Mouse (Mus musculus): ENCODE data around the gene Trarg1. TPM values are rescaled to one million over a fixed set of nuclear protein-coding genes. Genes with fewer than 3 reads are reported as not detected.

The Trarg1 gene
- polyA plus RNA-seq, 1 experiment from 2014 or later, result 0.08 TPM

GRCm38 (mm10) chr11:76674199-76674598 is 5.4 kb upstream of the Trarg1 start:
- ATAC-seq (ENCODE audit: insufficient number of reproducible peaks, insufficient read depth, low FRiP score, low read depth), result no peak
- H3K36me3 ChIP-seq (ENCODE audit: control insufficient read depth, insufficient read depth, low read length), result no peaks in the 10 kb centered on the region
- no peaks in the 10 kb centered on the region for H3K9me3 ChIP-seq (ENCODE audit: control insufficient read depth, low read length)
- no peak overlapping the region for H3K9ac ChIP-seq (ENCODE audit: low read length)
- H3K4me1 ChIP-seq (ENCODE audit: control insufficient read depth in 2 of 2, insufficient read depth in 2 of 2, low read length in 2 of 2), result peaks cover 0 to 8% of the 10 kb centered on the region in 2 experiments; a peak in 1 of 4 replicates
- H3K27me3 ChIP-seq (ENCODE audit: control insufficient read depth, insufficient read depth, low read length), result peaks cover 79% of the 10 kb centered on the region
- H3K4me3 ChIP-seq (ENCODE audit: control insufficient read depth in 1 of 2, insufficient read depth in 1 of 2, low read depth in 1 of 2, low read length in 2 of 2), result no peak overlapping the region
- no peak overlapping the region for H3K4me2 ChIP-seq (ENCODE audit: low read length)
- whole genome bisulfite sequencing, result 46% methylated on average over 8 of the region's 8 CpGs
- H3K27ac ChIP-seq (replicated peaks in 1 of 2; ENCODE audit: control insufficient read depth in 1 of 2, insufficient read depth in 1 of 2, low read depth in 2 of 2, low read length in 2 of 2), result no peak overlapping the region

GRCm38 (mm10) chr11:76674704-76675103 is 4.9 kb upstream of the Trarg1 start:
- WGBS, result 32% methylated on average over 4 of the region's 4 CpGs

GRCm38 (mm10) chr11:76685604-76686003 is 6.0 kb downstream of the Trarg1 start:
- no peak overlapping the region for H3K4me2 ChIP-seq (ENCODE audit: low read length)
- H3K9me3 ChIP-seq (ENCODE audit: control insufficient read depth, low read length), result no peaks in the 10 kb centered on the region
- no peak for ATAC-seq (ENCODE audit: insufficient number of reproducible peaks, insufficient read depth, low FRiP score, low read depth)
- no peak overlapping the region for H3K27ac ChIP-seq (replicated peaks in 1 of 2; ENCODE audit: control insufficient read depth in 1 of 2, insufficient read depth in 1 of 2, low read depth in 2 of 2, low read length in 2 of 2)
- no peak overlapping the region for H3K4me3 ChIP-seq (ENCODE audit: control insufficient read depth in 1 of 2, insufficient read depth in 1 of 2, low read depth in 1 of 2, low read length in 2 of 2)
- no peaks in the 10 kb centered on the region for H3K4me1 ChIP-seq (ENCODE audit: control insufficient read depth in 2 of 2, insufficient read depth in 2 of 2, low read length in 2 of 2)
- no peaks in the 10 kb centered on the region for H3K36me3 ChIP-seq (ENCODE audit: control insufficient read depth, insufficient read depth, low read length)
- no peak overlapping the region for H3K9ac ChIP-seq (ENCODE audit: low read length)
- WGBS, result 66% methylated on average over 2 of the region's 2 CpGs
- H3K27me3 ChIP-seq (ENCODE audit: control insufficient read depth, insufficient read depth, low read length), result peaks cover 8% of the 10 kb centered on the region; the same call in 1 of the 2 replicates

More at GRCm38 (mm10) chr11:76674704-76675103, 4.9 kb upstream of the Trarg1 start:
- ATAC-seq (ENCODE audit: insufficient number of reproducible peaks, insufficient read depth, low FRiP score, low read depth), result no peak
- H3K9me3 ChIP-seq (ENCODE audit: control insufficient read depth, low read length), result no peaks in the 10 kb centered on the region
- no peak overlapping the region for H3K9ac ChIP-seq (ENCODE audit: low read length)
- H3K27ac ChIP-seq (replicated peaks in 1 of 2; ENCODE audit: control insufficient read depth in 1 of 2, insufficient read depth in 1 of 2, low read depth in 2 of 2, low read length in 2 of 2), result no peak overlapping the region
- no peak overlapping the region for H3K4me3 ChIP-seq (ENCODE audit: control insufficient read depth in 1 of 2, insufficient read depth in 1 of 2, low read depth in 1 of 2, low read length in 2 of 2)
- H3K36me3 ChIP-seq (ENCODE audit: control insufficient read depth, insufficient read depth, low read length), result no peaks in the 10 kb centered on the region
- no peak overlapping the region for H3K4me2 ChIP-seq (ENCODE audit: low read length)
- H3K4me1 ChIP-seq (ENCODE audit: control insufficient read depth in 2 of 2, insufficient read depth in 2 of 2, low read length in 2 of 2), result peaks cover 0 to 8% of the 10 kb centered on the region in 2 experiments; a peak in 1 of 4 replicates
- peaks cover 74% of the 10 kb centered on the region for H3K27me3 ChIP-seq (ENCODE audit: control insufficient read depth, insufficient read depth, low read length)

- H3K9ac ChIP-seq (ENCODE audit: low read length), result no peak overlapping the region
- no peak overlapping the region for H3K4me2 ChIP-seq (ENCODE audit: low read length)
- H3K4me3 ChIP-seq (ENCODE audit: control insufficient read depth in 1 of 2, insufficient read depth in 1 of 2, low read depth in 1 of 2, low read length in 2 of 2), result no peak overlapping the region
- 77% methylated on average over 3 of the region's 3 CpGs for WGBS
- no peak overlapping the region for H3K27ac ChIP-seq (replicated peaks in 1 of 2; ENCODE audit: control insufficient read depth in 1 of 2, insufficient read depth in 1 of 2, low read depth in 2 of 2, low read length in 2 of 2)
- ATAC-seq (ENCODE audit: insufficient number of reproducible peaks, insufficient read depth, low FRiP score, low read depth), result no peak
- no peaks in the 10 kb centered on the region for H3K9me3 ChIP-seq (ENCODE audit: control insufficient read depth, low read length)
- no peaks in the 10 kb centered on the region for H3K36me3 ChIP-seq (ENCODE audit: control insufficient read depth, insufficient read depth, low read length)
- H3K4me1 ChIP-seq (ENCODE audit: control insufficient read depth in 2 of 2, insufficient read depth in 2 of 2, low read length in 2 of 2), result no peaks in the 10 kb centered on the region
- no peaks in the 10 kb centered on the region for H3K27me3 ChIP-seq (ENCODE audit: control insufficient read depth, insufficient read depth, low read length)
Measured at GRCm38 (mm10) chr11:76692096-76692495, 12.5 kb downstream of the Trarg1 start.

GRCm38 (mm10) chr11:76695810-76696209 is 16.2 kb downstream of the Trarg1 start:
- WGBS, result 68% methylated on average over 6 of the region's 6 CpGs
- H3K4me1 ChIP-seq (ENCODE audit: control insufficient read depth in 2 of 2, insufficient read depth in 2 of 2, low read length in 2 of 2), result peaks cover 0 to 9% of the 10 kb centered on the region in 2 experiments; a peak in 2 of 4 replicates
- no peak overlapping the region for H3K4me3 ChIP-seq (ENCODE audit: control insufficient read depth in 1 of 2, insufficient read depth in 1 of 2, low read depth in 1 of 2, low read length in 2 of 2)
- H3K27me3 ChIP-seq (ENCODE audit: control insufficient read depth, insufficient read depth, low read length), result no peaks in the 10 kb centered on the region
- H3K4me2 ChIP-seq (ENCODE audit: low read length), result 0 out of 2 replicates have a peak overlapping the region, but pooled peaks have one; percentile 11
- no peaks in the 10 kb centered on the region for H3K9me3 ChIP-seq (ENCODE audit: control insufficient read depth, low read length)
- H3K9ac ChIP-seq (ENCODE audit: low read length), result no peak overlapping the region
- no peak overlapping the region for H3K27ac ChIP-seq (replicated peaks in 1 of 2; ENCODE audit: control insufficient read depth in 1 of 2, insufficient read depth in 1 of 2, low read depth in 2 of 2, low read length in 2 of 2)
- no peak for ATAC-seq (ENCODE audit: insufficient number of reproducible peaks, insufficient read depth, low FRiP score, low read depth)
- H3K36me3 ChIP-seq (ENCODE audit: control insufficient read depth, insufficient read depth, low read length), result no peaks in the 10 kb centered on the region

GRCm38 (mm10) chr11:76699626-76700025 is 20.0 kb downstream of the Trarg1 start:
- ATAC-seq (ENCODE audit: insufficient number of reproducible peaks, insufficient read depth, low FRiP score, low read depth), result no peak
- H3K9me3 ChIP-seq (ENCODE audit: control insufficient read depth, low read length), result no peaks in the 10 kb centered on the region
- H3K27me3 ChIP-seq (ENCODE audit: control insufficient read depth, insufficient read depth, low read length), result no peaks in the 10 kb centered on the region
- H3K4me3 ChIP-seq (ENCODE audit: control insufficient read depth in 1 of 2, insufficient read depth in 1 of 2, low read depth in 1 of 2, low read length in 2 of 2), result no peak overlapping the region
- H3K4me1 ChIP-seq (ENCODE audit: control insufficient read depth in 2 of 2, insufficient read depth in 2 of 2, low read length in 2 of 2), result peaks cover 0 to 9% of the 10 kb centered on the region in 2 experiments; a peak in 2 of 4 replicates
- no peak overlapping the region for H3K27ac ChIP-seq (replicated peaks in 1 of 2; ENCODE audit: control insufficient read depth in 1 of 2, insufficient read depth in 1 of 2, low read depth in 2 of 2, low read length in 2 of 2)
- 43% methylated on average over 8 of the region's 9 CpGs for WGBS
- no peaks in the 10 kb centered on the region for H3K36me3 ChIP-seq (ENCODE audit: control insufficient read depth, insufficient read depth, low read length)
- peak overlapping the region; percentile 51 for H3K4me2 ChIP-seq (ENCODE audit: low read length)
- no peak overlapping the region for H3K9ac ChIP-seq (ENCODE audit: low read length)

GRCm38 (mm10) chr11:76707656-76708055 is 28.0 kb downstream of the Trarg1 start:
- Histone ChIP-seq H3K4me1 (ENCODE audit: control insufficient read depth in 2 of 2, insufficient read depth in 2 of 2, low read length in 2 of 2) (peaks cover 0 to 4% of the 10 kb centered on the region in 2 experiments; a peak in 1 of 4 replicates), H3K4me3 (ENCODE audit: control insufficient read depth in 1 of 2, insufficient read depth in 1 of 2, low read depth in 1 of 2, low read length in 2 of 2) (no peak overlapping the region), H3K27ac (replicated peaks in 1 of 2; ENCODE audit: control insufficient read depth in 1 of 2, insufficient read depth in 1 of 2, low read depth in 2 of 2, low read length in 2 of 2) (no peak overlapping the region), H3K9me3 (ENCODE audit: control insufficient read depth, low read length) (0 out of 2 replicates have a peak, but pooled peaks cover 3% of the 10 kb centered on the region), H3K36me3 (ENCODE audit: control insufficient read depth, insufficient read depth, low read length) (no peaks in the 10 kb centered on the region), H3K4me2 (ENCODE audit: low read length) (no peak overlapping the region), H3K27me3 (ENCODE audit: control insufficient read depth, insufficient read depth, low read length) (no peaks in the 10 kb centered on the region), H3K9ac (ENCODE audit: low read length) (no peak overlapping the region)
- 73% methylated on average over 3 of the region's 3 CpGs for WGBS
- ATAC-seq (ENCODE audit: insufficient number of reproducible peaks, insufficient read depth, low FRiP score, low read depth), result no peak

- no peak overlapping the region for H3K27ac ChIP-seq (replicated peaks in 1 of 2; ENCODE audit: control insufficient read depth in 1 of 2, insufficient read depth in 1 of 2, low read depth in 2 of 2, low read length in 2 of 2)
Measured at GRCm38 (mm10) chr11:76708066-76708465, 28.5 kb downstream of the Trarg1 start.

More at GRCm38 (mm10) chr11:76708066-76708465, 28.5 kb downstream of the Trarg1 start:
- H3K4me3 ChIP-seq (ENCODE audit: control insufficient read depth in 1 of 2, insufficient read depth in 1 of 2, low read depth in 1 of 2, low read length in 2 of 2), result no peak overlapping the region
- no peaks in the 10 kb centered on the region for H3K27me3 ChIP-seq (ENCODE audit: control insufficient read depth, insufficient read depth, low read length)
- peaks cover 0 to 4% of the 10 kb centered on the region in 2 experiments; a peak in 1 of 4 replicates for H3K4me1 ChIP-seq (ENCODE audit: control insufficient read depth in 2 of 2, insufficient read depth in 2 of 2, low read length in 2 of 2)
- no peak overlapping the region for H3K4me2 ChIP-seq (ENCODE audit: low read length)
- WGBS, result 89% methylated on average over 1 of the region's 1 CpGs
- no peak overlapping the region for H3K9ac ChIP-seq (ENCODE audit: low read length)
- 0 out of 2 replicates have a peak, but pooled peaks cover 3% of the 10 kb centered on the region for H3K9me3 ChIP-seq (ENCODE audit: control insufficient read depth, low read length)
- ATAC-seq (ENCODE audit: insufficient number of reproducible peaks, insufficient read depth, low FRiP score, low read depth), result no peak
- H3K36me3 ChIP-seq (ENCODE audit: control insufficient read depth, insufficient read depth, low read length), result no peaks in the 10 kb centered on the region

Data from heart, embryonic 14.5 days (tissue).